Mouse (Mus musculus) embryonic fibroblast, embryonic 13.5 days (primary cell): ENCODE data around the gene Plac1.

Experiments used
- CTCF ChIP-seq: IDR thresholded peaks from 2 replicates; pipeline ENCODE4 v1.5.1; 2011; ENCODE audit warnings: mild to moderate bottlenecking, control low read depth, low read length, moderate library complexity, borderline replicate concordance; ENCODE audit not compliant: insufficient read depth
- POLR2A ChIP-seq: IDR thresholded peaks from 2 replicates; pipeline ENCODE4 v1.6.1; 2011; ENCODE audit warnings: low read depth, mild to moderate bottlenecking, control low read depth, low read length, moderate library complexity

DNA sequence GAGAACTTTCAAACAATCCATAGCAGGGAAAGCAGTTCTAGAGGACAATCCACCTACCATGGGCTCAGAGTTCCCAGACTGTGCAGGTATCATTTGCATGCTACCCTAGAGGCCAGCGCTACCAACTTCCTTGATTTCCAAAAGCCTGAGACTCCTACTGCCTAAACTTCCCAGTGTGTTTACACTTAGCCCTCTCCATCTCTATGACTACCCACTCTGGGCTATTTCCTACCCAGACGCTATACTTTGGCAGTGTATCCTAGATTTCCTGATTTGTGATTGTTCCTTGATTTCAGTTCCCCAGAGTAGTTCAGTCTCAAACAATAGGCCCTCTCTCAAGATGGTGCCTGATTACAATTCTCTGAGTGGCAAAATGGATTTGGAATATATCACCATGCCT lies 132.8 kb downstream of the Plac1 start:
- no peak for TF ChIP-seq CTCF
- no peak for TF ChIP-seq POLR2A
